25 mouse cellular contexts compared by ENCODE assay signal in the genomic region with DNA sequence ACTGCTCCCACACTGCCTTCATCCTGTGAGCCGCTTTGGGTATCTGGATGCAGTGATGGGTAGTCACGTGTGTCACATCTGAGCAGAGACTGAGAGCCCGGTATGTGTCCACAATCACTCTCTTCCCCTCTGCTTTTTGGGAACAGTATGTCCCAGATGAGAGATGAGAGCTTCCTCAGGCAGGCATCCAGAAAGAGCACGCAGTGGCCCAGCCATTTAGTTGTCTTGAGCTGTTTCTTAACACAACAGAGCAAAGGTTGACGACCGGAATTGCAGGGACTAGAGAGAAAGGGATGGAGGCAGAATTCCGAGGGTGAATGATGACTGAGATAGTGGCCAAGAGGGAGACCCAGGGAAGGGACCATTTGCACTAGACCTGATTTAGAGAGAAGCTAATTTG.
A peak's percentile ranks its signal among the peaks of the same experiment; 100 is the strongest.
DNase-seq lines count a peak whose midpoint lies in the region; ATAC-seq and TF ChIP-seq lines count a peak whose summit lies in the region.
"Had no signal": no experiment of that assay in that cellular context is flagged by ENCODE, and none has a peak within 500 bp of the region (broad histone marks: within the 10 kb centered on the region; RNA-seq: fewer than 3 reads in every experiment).

No protein-coding gene starts in this region.

- H3K36me3 ChIP-seq in kidney, adult 2 months (ENCODE audit: control insufficient read depth, insufficient read depth, low read length) = no peaks in the 10 kb centered on the region
- H3K36me3 ChIP-seq: embryonic facial prominence, embryonic 12.5 days; heart, embryonic 13.5 days; liver, embryonic 13.5 days; neural tube, embryonic 15.5 days had no signal

- H3K4me3 ChIP-seq in kidney, adult 2 months (ENCODE audit: insufficient read depth, low read depth, low read length) = no peak overlapping the region
- H3K4me3 ChIP-seq in lung, adult 2 months (replicated peaks; ENCODE audit: extremely low read depth, low read depth, low read length) = no peak overlapping the region
- H3K4me3 ChIP-seq: embryonic facial prominence, embryonic 12.5 days; heart, embryonic 13.5 days; liver, embryonic 13.5 days; neural tube, embryonic 15.5 days had no signal

- DNase-seq in kidney, adult 2 months = peak; percentile 66
- DNase-seq in kidney, postnatal 10 days = no peak
- DNase-seq in lung, postnatal 25 days (ENCODE audit: low spot score) = peak; percentile 5
- no peak for DNase-seq in lung, adult 2 months
- DNase-seq in kidney, postnatal 25 days = peak; percentile 31 to 64
- DNase-seq: adrenal gland, postnatal 25 days; B cell, adult 2 months; cerebellum, adult 11-12 months; cerebellum, adult 9-11 months; embryo, embryonic 11 days; heart, postnatal 10 days; layer of hippocampus, postnatal 36 days; left cerebral cortex, postnatal 4 days; liver, embryonic 13.5 days; lung, embryonic 14.5 days; midbrain, embryonic 14.5 days; retina, postnatal 1 day; right cerebral cortex, postnatal 14 days; thymus, adult 2 months had no signal

- TF ChIP-seq CTCF in kidney, adult 2 months (conservative IDR thresholded peaks at IDR 0.05; ENCODE audit: insufficient read depth, insufficient read length, low read depth, low read length) = no peak
- no peak for TF ChIP-seq CTCF in lung, adult 2 months (IDR thresholded peaks at IDR 0.05; ENCODE audit: insufficient read depth, low read length)

- ATAC-seq in inflammation-experienced regulatory T-cells, adult 6 months = no peak
- ATAC-seq: forebrain, embryonic 14.5 days had no signal

- H3K27ac ChIP-seq in kidney, adult 2 months (ENCODE audit: insufficient read depth, low read depth, low read length) = 0 out of 2 replicates have a peak overlapping the region, but pooled peaks have one; percentile 12
- H3K27ac ChIP-seq: embryonic facial prominence, embryonic 12.5 days; heart, embryonic 13.5 days; hindbrain, embryonic 14.5 days; liver, embryonic 13.5 days; neural tube, embryonic 15.5 days had no signal

- H3K27me3 ChIP-seq in kidney, adult 2 months (replicated peaks; ENCODE audit: control insufficient read depth, insufficient read depth, low read length) = no peaks in the 10 kb centered on the region
- H3K27me3 ChIP-seq: embryonic facial prominence, embryonic 12.5 days; heart, embryonic 13.5 days; liver, embryonic 13.5 days; neural tube, embryonic 15.5 days had no signal

- TF ChIP-seq POLR2A in kidney, adult 2 months (IDR thresholded peaks at IDR 0.05; ENCODE audit: low read depth, low read length) = no peak
- TF ChIP-seq POLR2A in lung, adult 2 months (IDR thresholded peaks at IDR 0.05; ENCODE audit: borderline replicate concordance, extremely low read depth, low read depth, low read length) = no peak

- 27% methylated on average over 7 of the region's 7 CpGs for WGBS in kidney, adult 2 months
- 52% methylated on average over 7 of the region's 7 CpGs for WGBS in lung, adult 2 months

- no peaks in the 10 kb centered on the region for H3K4me1 ChIP-seq in kidney, adult 2 months (ENCODE audit: control insufficient read depth, insufficient read depth, low read length)
- no peaks in the 10 kb centered on the region for H3K4me1 ChIP-seq in lung, adult 2 months (ENCODE audit: control insufficient read depth, insufficient read depth, low read length)
- H3K4me1 ChIP-seq: embryonic facial prominence, embryonic 12.5 days; heart, embryonic 13.5 days; liver, embryonic 13.5 days; neural tube, embryonic 15.5 days had no signal

Comparison
In these comparisons a context has a peak if more than half of its experiments do, and no peak if none do; other contexts are left out.
1. DNase-seq: peak in kidney, adult 2 months (single experiment), lung, postnatal 25 days (single experiment) and kidney, postnatal 25 days (2 of 2); none in kidney, postnatal 10 days (single experiment) and lung, adult 2 months (single experiment).